Mouse (Mus musculus): ENCODE results near the gene Plpp2. TPM values are rescaled to one million over a fixed set of nuclear protein-coding genes. Genes with fewer than 3 reads are reported as not detected.

Plpp2 gene
- total RNA-seq, 2 experiments from 2014 or later: 0.80 to 1.3 TPM

GRCm38 (mm10) chr10:79550366-79550765, 16.8 kb upstream of the Plpp2 start:
- DNase-seq (ENCODE audit: low spot score): no peak

DNA sequence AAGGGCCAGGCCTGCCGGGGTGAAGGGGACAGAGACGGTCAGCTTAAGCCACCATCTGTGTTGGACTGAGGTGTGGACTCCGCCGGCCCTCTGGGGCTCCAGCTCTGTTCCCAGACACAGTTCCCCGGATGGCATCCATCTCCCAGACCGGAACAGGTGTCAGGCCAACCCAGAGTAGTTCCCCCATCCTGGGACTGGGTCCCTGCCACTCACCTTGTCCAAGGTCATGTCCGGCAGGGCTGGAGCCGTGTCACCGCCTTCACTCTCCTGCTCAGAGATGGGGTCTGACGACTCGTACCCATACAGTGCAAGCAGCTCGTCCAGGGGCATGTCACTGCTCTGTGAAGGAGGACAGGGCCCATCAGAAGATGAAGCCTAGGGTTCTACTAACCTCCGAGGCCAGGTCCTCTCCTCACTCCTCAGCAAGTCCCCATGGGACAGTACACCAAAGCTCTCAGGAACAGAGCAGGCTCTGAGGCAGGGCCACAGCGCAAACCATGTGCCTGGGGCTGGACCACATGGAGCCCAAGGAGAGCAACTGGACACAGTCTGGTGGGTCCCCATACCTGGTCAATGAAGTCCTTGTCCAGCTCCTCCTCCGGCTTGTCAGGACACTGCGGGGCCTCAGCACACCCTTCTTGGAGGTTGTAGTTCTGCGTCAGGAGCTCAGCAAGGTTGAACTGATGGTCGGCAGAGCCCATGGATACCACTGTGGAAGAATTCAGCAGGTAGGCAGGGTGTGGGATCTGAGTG, 15.6 kb upstream of the Plpp2 start:
- DNase-seq (ENCODE audit: low spot score): no peak

- DNase-seq (ENCODE audit: low spot score): no peak
These were observed 14.9 kb upstream of the Plpp2 start for GRCm38 (mm10) chr10:79548546-79548945.

- no peak for DNase-seq (ENCODE audit: low spot score)
These were observed 13.6 kb upstream of the Plpp2 start for GRCm38 (mm10) chr10:79547148-79547675.

GRCm38 (mm10) chr10:79546483-79546882, 12.9 kb upstream of the Plpp2 start:
- no peak for DNase-seq (ENCODE audit: low spot score)

GRCm38 (mm10) chr10:79545891-79546290, 12.3 kb upstream of the Plpp2 start:
- no peak for DNase-seq (ENCODE audit: low spot score)

GRCm38 (mm10) chr10:79544631-79545030, 11.0 kb upstream of the Plpp2 start:
- DNase-seq (ENCODE audit: low spot score): no peak

- no peak for DNase-seq (ENCODE audit: low spot score)
These were observed 10.4 kb upstream of the Plpp2 start for GRCm38 (mm10) chr10:79543884-79544597.

DNA sequence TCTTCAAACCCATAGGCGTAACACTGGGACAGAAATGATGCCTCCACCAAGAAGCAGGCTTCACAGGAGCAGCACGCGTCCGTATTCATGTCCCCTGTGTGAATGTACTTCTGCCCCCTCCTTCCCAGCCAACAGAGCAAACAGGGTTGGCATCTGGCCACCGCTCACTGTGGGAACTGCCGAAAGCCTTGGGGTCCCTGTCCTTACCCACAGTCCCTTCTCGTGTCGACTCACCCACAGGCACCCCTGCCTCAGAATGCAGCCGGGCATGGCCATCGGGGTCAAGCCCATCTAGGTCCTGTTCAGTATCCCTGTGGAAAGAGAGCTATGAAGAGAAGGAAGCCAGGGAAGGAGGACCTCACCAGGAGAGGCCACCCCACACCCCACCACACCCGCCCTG, 8.6 kb upstream of the Plpp2 start:
- DNase-seq (ENCODE audit: low spot score): no peak

GRCm38 (mm10) chr10:79541522-79541921, 7.9 kb upstream of the Plpp2 start:
- no peak for DNase-seq (ENCODE audit: low spot score)

GRCm38 (mm10) chr10:79540746-79541145, 7.2 kb upstream of the Plpp2 start:
- DNase-seq (ENCODE audit: low spot score): no peak

- no peak for DNase-seq (ENCODE audit: low spot score)
These were observed 6.3 kb upstream of the Plpp2 start for GRCm38 (mm10) chr10:79539701-79540495.

DNA sequence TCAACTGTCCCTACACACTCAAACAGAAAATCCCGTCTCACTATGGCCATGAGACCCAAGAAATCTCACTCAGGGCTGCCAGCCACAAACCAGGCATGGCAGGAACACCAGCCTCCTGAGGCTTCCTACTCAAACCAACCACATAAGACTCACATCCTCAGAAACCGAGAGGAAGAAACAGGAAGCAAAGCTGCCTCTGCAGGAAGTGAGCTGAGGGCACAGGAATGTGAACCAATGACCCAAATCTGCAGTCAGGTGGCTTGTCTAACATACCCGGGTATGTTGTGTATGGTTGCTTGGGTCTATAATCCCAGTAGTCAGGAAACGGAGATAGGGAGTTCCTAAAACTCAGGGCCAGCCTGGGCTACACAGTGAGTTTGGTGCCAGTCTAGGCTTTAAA, 5.3 kb upstream of the Plpp2 start:
- DNase-seq (ENCODE audit: low spot score): no peak

DNA sequence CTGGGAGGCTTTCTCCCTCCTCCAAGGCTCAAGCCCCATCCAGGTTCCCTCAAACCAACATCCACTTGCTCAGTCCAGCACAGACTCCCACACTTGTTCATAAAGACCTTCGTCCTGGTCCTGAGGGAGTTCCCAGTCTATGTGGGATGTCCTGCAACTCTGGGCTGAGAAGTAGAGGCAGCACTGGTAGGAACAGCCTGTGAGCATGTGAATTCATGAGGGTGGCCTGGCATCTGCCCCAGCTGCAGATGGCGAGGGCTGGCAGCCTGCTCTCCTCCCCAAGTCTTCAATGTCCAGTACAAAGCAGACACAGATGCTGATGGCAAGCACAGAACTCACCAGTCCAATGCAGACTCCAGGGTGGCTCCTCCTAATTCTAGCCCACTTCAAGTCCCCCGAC, 4.7 kb upstream of the Plpp2 start:
- no peak for DNase-seq (ENCODE audit: low spot score)

- no peak for DNase-seq (ENCODE audit: low spot score)
These were observed 4.2 kb upstream of the Plpp2 start for GRCm38 (mm10) chr10:79537781-79538180.

GRCm38 (mm10) chr10:79537271-79537670, 3.7 kb upstream of the Plpp2 start:
- no peak for DNase-seq (ENCODE audit: low spot score)

GRCm38 (mm10) chr10:79536461-79537080, 3.0 kb upstream of the Plpp2 start:
- no peak for DNase-seq (ENCODE audit: low spot score)

DNA sequence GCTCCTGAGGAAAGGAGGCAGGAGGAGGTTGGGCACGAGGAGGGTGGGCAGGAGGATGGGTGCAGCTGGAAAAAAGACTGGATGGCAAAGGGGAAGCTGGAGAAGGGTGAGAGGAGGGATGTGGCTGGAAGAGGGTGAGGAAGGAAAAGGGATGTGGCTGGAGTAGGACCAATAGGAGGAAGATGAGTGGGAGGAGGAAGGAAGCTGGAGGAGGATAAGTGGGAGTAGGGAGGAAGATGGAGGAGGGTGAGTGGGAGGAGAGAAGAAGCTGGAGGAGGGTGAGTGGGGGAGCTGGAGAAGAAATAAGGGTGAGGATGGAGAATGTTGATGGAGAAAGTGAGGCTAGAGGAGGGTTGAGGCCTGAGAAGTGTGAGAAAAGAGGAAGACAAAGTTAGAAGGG, 1.8 kb upstream of the Plpp2 start:
- no peak for DNase-seq (ENCODE audit: low spot score)

DNA sequence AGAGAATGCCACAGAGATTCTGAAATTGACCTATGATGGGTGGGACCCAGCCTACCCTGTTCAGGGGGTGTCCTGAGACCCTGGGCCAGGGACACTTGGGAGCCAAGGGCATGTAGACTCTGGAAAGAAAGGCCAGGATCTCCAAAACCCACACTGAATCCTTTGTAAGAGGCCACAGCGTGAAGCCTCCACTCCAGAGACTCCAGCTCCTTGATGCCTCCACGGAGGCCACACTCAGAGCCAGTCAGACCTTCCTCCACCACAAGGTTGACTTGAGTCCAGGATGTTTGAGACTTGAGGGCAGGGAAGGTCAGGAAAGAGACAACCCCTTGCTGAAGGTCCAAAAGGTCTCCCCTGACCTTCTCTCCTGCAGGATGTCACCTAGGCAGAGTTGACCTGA, 830 bp upstream of the Plpp2 start:
- no peak for DNase-seq (ENCODE audit: low spot score)

GRCm38 (mm10) chr10:79532678-79533077, 918 bp downstream of the Plpp2 start:
- no peak for DNase-seq (ENCODE audit: low spot score)

DNA sequence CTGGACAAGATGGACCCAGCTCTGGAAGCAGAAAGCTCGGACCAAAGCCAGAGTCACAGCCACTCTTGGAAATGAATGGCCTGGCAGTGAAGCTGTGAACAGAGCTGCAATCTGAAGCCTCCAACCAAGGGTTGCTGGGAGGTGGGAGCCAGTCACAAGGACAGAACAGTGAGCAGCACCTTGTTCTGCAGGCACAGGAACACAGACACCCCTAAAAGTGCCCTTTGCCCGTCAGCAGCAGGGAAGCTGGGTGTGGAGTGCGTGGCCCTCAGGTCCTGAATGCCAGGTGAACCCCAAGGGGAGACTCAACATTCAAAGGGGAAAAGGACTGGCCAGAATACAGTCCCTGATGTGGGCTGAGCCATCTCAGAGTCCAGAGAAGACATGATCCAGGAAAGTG, 2.0 kb downstream of the Plpp2 start:
- no peak for DNase-seq (ENCODE audit: low spot score)

- DNase-seq (ENCODE audit: low spot score): no peak
These were observed 2.9 kb downstream of the Plpp2 start for GRCm38 (mm10) chr10:79530721-79531120.
